Comparison of ENCODE assay signal across 23 mouse cellular contexts in genomic region chr8:75090781-75091365, GRCm38 (mm10). TPM values are rescaled to one million over a fixed set of nuclear protein-coding genes. Genes with fewer than 3 reads are reported as not detected.
A peak's percentile ranks its signal among the peaks of the same experiment; 100 is the strongest.
DNase-seq lines count a peak whose midpoint lies in the region; ATAC-seq and TF ChIP-seq lines count a peak whose summit lies in the region.
"Had no signal": no experiment of that assay in that cellular context is flagged by ENCODE, and none has a peak within 500 bp of the region (broad histone marks: within the 10 kb centered on the region; RNA-seq: fewer than 3 reads in every experiment).

No protein-coding gene starts in this region.

- no peaks in the 10 kb centered on the region for H3K9me3 ChIP-seq in liver, embryonic 12.5 days (replicated peaks)
- no peaks in the 10 kb centered on the region for H3K9me3 ChIP-seq in midbrain, embryonic 14.5 days (ENCODE audit: control insufficient read depth, low read length)
- H3K9me3 ChIP-seq in midbrain, embryonic 13.5 days, result no peaks in the 10 kb centered on the region
- H3K9me3 ChIP-seq: embryonic facial prominence, embryonic 13.5 days; embryonic facial prominence, embryonic 15.5 days; forebrain, embryonic 10.5 days; forebrain, embryonic 12.5 days had no signal

- no peak for ATAC-seq in cerebellum, adult (ENCODE audit: insufficient number of reproducible peaks, low FRiP score, low TSS enrichment)
- no peak for ATAC-seq in liver, embryonic 12.5 days
- no peak for ATAC-seq in midbrain, embryonic 14.5 days (ENCODE audit: low FRiP score, low TSS enrichment)
- ATAC-seq in midbrain, embryonic 13.5 days, result no peak
- ATAC-seq: forebrain, embryonic 14.5 days; forebrain, embryonic 16.5 days had no signal

- no peaks in the 10 kb centered on the region for H3K27me3 ChIP-seq in liver, adult 2 months (ENCODE audit: control insufficient read depth, insufficient read depth, low read length)
- H3K27me3 ChIP-seq in liver, embryonic 12.5 days (replicated peaks), result peaks cover 68% of the 10 kb centered on the region
- no peaks in the 10 kb centered on the region for H3K27me3 ChIP-seq in midbrain, embryonic 14.5 days (ENCODE audit: control insufficient read depth, insufficient read depth, low read length)
- peaks cover 3% of the 10 kb centered on the region for H3K27me3 ChIP-seq in midbrain, embryonic 13.5 days
- H3K27me3 ChIP-seq: embryonic facial prominence, embryonic 13.5 days; embryonic facial prominence, embryonic 15.5 days had no signal

- H3K4me3 ChIP-seq in liver, adult 2 months (ENCODE audit: insufficient read depth, low read depth, low read length), result no peak overlapping the region
- no peak overlapping the region for H3K4me3 ChIP-seq in liver, embryonic 12.5 days
- no peak overlapping the region for H3K4me3 ChIP-seq in midbrain, embryonic 14.5 days (replicated peaks; ENCODE audit: low read depth, low read length)
- H3K4me3 ChIP-seq in midbrain, embryonic 13.5 days (replicated peaks), result no peak overlapping the region
- H3K4me3 ChIP-seq in macrophage (ENCODE audit: inconsistent target), result no peak overlapping the region
- H3K4me3 ChIP-seq: embryonic facial prominence, embryonic 13.5 days; embryonic facial prominence, embryonic 15.5 days; erythroblast, embryonic 14.5 days; forebrain, embryonic 10.5 days; forebrain, embryonic 12.5 days had no signal

- H3K79me2 ChIP-seq in liver, adult 2 months (ENCODE audit: control insufficient read depth, insufficient read depth, low read length), result no peaks in the 10 kb centered on the region
- H3K79me2 ChIP-seq in macrophage (ENCODE audit: inconsistent target), result peaks cover 25% of the 10 kb centered on the region

- H3K4me2 ChIP-seq in liver, embryonic 12.5 days, result no peak overlapping the region
- H3K4me2 ChIP-seq in midbrain, embryonic 14.5 days (ENCODE audit: low read length), result no peak overlapping the region
- no peak overlapping the region for H3K4me2 ChIP-seq in midbrain, embryonic 13.5 days (replicated peaks)
- H3K4me2 ChIP-seq: embryonic facial prominence, embryonic 15.5 days; forebrain, embryonic 12.5 days had no signal

- 46% methylated on average over 4 of the region's 4 CpGs for WGBS in liver, adult 2 months
- WGBS in liver, embryonic 12.5 days (ENCODE audit: insufficient replicate concordance), result 54% methylated on average over 4 of the region's 4 CpGs
- WGBS in midbrain, embryonic 14.5 days, result 82% methylated on average over 4 of the region's 4 CpGs
- 80% methylated on average over 4 of the region's 4 CpGs for WGBS in midbrain, embryonic 13.5 days
- 100% methylated on average over 4 of the region's 4 CpGs for WGBS in macrophage (ENCODE audit: missing documents)

- no peak overlapping the region for H3K27ac ChIP-seq in liver, adult 2 months (replicated peaks; ENCODE audit: insufficient read depth, low read depth, low read length)
- no peak overlapping the region for H3K27ac ChIP-seq in liver, embryonic 12.5 days
- no peak overlapping the region for H3K27ac ChIP-seq in midbrain, embryonic 14.5 days (replicated peaks; ENCODE audit: low read depth, low read length)
- H3K27ac ChIP-seq in midbrain, embryonic 13.5 days, result no peak overlapping the region
- H3K27ac ChIP-seq in macrophage, result peak overlapping the region; percentile 89
- H3K27ac ChIP-seq: forebrain, embryonic 12.5 days had no signal

- no peak overlapping the region for H3K9ac ChIP-seq in liver, adult 2 months (ENCODE audit: low read depth, low read length)
- no peak overlapping the region for H3K9ac ChIP-seq in liver, embryonic 12.5 days
- H3K9ac ChIP-seq in midbrain, embryonic 14.5 days (replicated peaks; ENCODE audit: low read length), result no peak overlapping the region
- no peak overlapping the region for H3K9ac ChIP-seq in midbrain, embryonic 13.5 days (replicated peaks)
- H3K9ac ChIP-seq: embryonic facial prominence, embryonic 15.5 days; forebrain, embryonic 12.5 days had no signal

- peak; percentile 27 to 38 for DNase-seq in cerebellum, postnatal 14 days
- DNase-seq in liver, adult 2 months (ENCODE audit: extremely low read depth, low read depth, low spot score), result peak; percentile 77
- peak; percentile 8 for DNase-seq in midbrain, embryonic 14.5 days
- no peak for DNase-seq in frontal cortex, postnatal 10 days (ENCODE audit: low spot score in 2 of 2)
- DNase-seq: adrenal gland, adult 2 months; adrenal gland, postnatal 10 days; adrenal gland, postnatal 25 days; cerebellum, adult 11-12 months; cerebellum, adult 2 months; cerebellum, adult 9-10 months; cerebellum, postnatal 25 days; embryo, embryonic 11 days had no signal

- no peak for TF ChIP-seq CTCF in liver, adult 2 months (IDR thresholded peaks at IDR 0.05; ENCODE audit: low read depth, low read length)

- TF ChIP-seq POLR2A in liver, adult 2 months (IDR thresholded peaks at IDR 0.05; ENCODE audit: extremely low read depth, insufficient read depth, low read length), result no peak

- H3K4me1 ChIP-seq in liver, adult 2 months (ENCODE audit: control insufficient read depth, insufficient read depth, low read length), result peaks cover 26% of the 10 kb centered on the region
- H3K4me1 ChIP-seq in liver, embryonic 12.5 days, result peaks cover 33% of the 10 kb centered on the region
- H3K4me1 ChIP-seq in midbrain, embryonic 14.5 days (ENCODE audit: control insufficient read depth, insufficient read depth, low read length), result 0 out of 2 replicates have a peak, but pooled peaks cover 6% of the 10 kb centered on the region
- peaks cover 14% of the 10 kb centered on the region for H3K4me1 ChIP-seq in midbrain, embryonic 13.5 days (replicated peaks)

- no peaks in the 10 kb centered on the region; the same call in 1 of the 2 replicates for H3K36me3 ChIP-seq in liver, adult 2 months (ENCODE audit: control insufficient read depth, insufficient read depth, low read length)
- H3K36me3 ChIP-seq in liver, embryonic 12.5 days, result no peaks in the 10 kb centered on the region
- no peaks in the 10 kb centered on the region for H3K36me3 ChIP-seq in midbrain, embryonic 14.5 days (ENCODE audit: control insufficient read depth, insufficient read depth, low read length)
- H3K36me3 ChIP-seq in midbrain, embryonic 13.5 days, result no peaks in the 10 kb centered on the region
- H3K36me3 ChIP-seq in macrophage (ENCODE audit: inconsistent target), result peaks cover 9% of the 10 kb centered on the region
- H3K36me3 ChIP-seq: embryonic facial prominence, embryonic 13.5 days; embryonic facial prominence, embryonic 15.5 days; forebrain, embryonic 10.5 days; forebrain, embryonic 12.5 days had no signal

RNA-seq across cellular contexts. Expression of gene Hmox1, which starts 2.5 kb away (rescaled TPM):
- 16.0 and 33.4 TPM in 2 replicates for total RNA-seq in liver, adult 2 months (2014; rRNA removed)
- 12.4 and 19.2 TPM in 2 replicates for polyA plus RNA-seq in liver, adult 2 months (2012; rRNA removed)
- 86.0 and 93.2 TPM in 2 replicates for polyA plus RNA-seq in liver, embryonic 12.5 days (2016; fragmentation: Nextera tagmentation; extraction: Ambion mirVana)
- 1.8 and 5.8 TPM in 2 replicates for polyA plus RNA-seq in midbrain, embryonic 14.5 days (2014; fragmentation: Nextera tagmentation; extraction: Ambion mirVana)
- polyA plus RNA-seq in midbrain, embryonic 13.5 days (2015; fragmentation: Nextera tagmentation; extraction: Ambion mirVana), result 11.7 and 15.4 TPM in 2 replicates
- total RNA-seq in macrophage (2018; cell fraction: chromatin; rRNA removed), result 100 to 1,000 TPM in 1 of 26 experiments, 10 to 100 TPM in 23, 1 to 10 TPM in 2; 7.0 to 111 (median 46.5) TPM
- total RNA-seq in macrophage (2018; cell fraction: cytosol; rRNA removed), result 100 to 1,000 TPM; 239 to 513 (median 404) TPM
- 100 to 1,000 TPM in 19 of 26 experiments, 10 to 100 TPM in 7; 26.8 to 387 (median 119) TPM for total RNA-seq in macrophage (2018; cell fraction: nucleus; rRNA removed)
- polyA plus RNA-seq in macrophage (2018), result 364 to 915 TPM (median 701 TPM) in 3 replicates

RNA-seq across cellular contexts. Expression of gene Mcm5, which starts 18.5 kb away (rescaled TPM):
- 2.8 and 8.3 TPM in 2 replicates for total RNA-seq in liver, adult 2 months (2014; rRNA removed)
- 2.0 and 2.2 TPM in 2 replicates for polyA plus RNA-seq in liver, adult 2 months (2012; rRNA removed)
- 242 and 258 TPM in 2 replicates for polyA plus RNA-seq in liver, embryonic 12.5 days (2016; fragmentation: Nextera tagmentation; extraction: Ambion mirVana)
- 24.7 and 34.6 TPM in 2 replicates for polyA plus RNA-seq in midbrain, embryonic 14.5 days (2014; fragmentation: Nextera tagmentation; extraction: Ambion mirVana)
- polyA plus RNA-seq in midbrain, embryonic 13.5 days (2015; fragmentation: Nextera tagmentation; extraction: Ambion mirVana), result 64.2 and 64.9 TPM in 2 replicates
- 10 to 100 TPM in 14 of 26 experiments, 1 to 10 TPM in 12; 1.2 to 28.6 (median 10.2) TPM for total RNA-seq in macrophage (2018; cell fraction: chromatin; rRNA removed)
- 10 to 100 TPM in 13 of 26 experiments, 1 to 10 TPM in 13; 5.5 to 19.6 (median 10.1) TPM for total RNA-seq in macrophage (2018; cell fraction: cytosol; rRNA removed)
- 10 to 100 TPM in 10 of 26 experiments, 1 to 10 TPM in 16; 2.0 to 96.2 (median 8.9) TPM for total RNA-seq in macrophage (2018; cell fraction: nucleus; rRNA removed)
- polyA plus RNA-seq in macrophage (2018), result 3.7 to 96.0 TPM (median 25.7 TPM) in 3 replicates

RNA-seq across cellular contexts. Expression of gene Tom1, which starts 57.4 kb away (rescaled TPM):
- 12.2 and 16.2 TPM in 2 replicates for total RNA-seq in liver, adult 2 months (2014; rRNA removed)
- 27.7 and 29.3 TPM in 2 replicates for polyA plus RNA-seq in liver, adult 2 months (2012; rRNA removed)
- polyA plus RNA-seq in liver, embryonic 12.5 days (2016; fragmentation: Nextera tagmentation; extraction: Ambion mirVana), result 14.6 and 16.1 TPM in 2 replicates
- 24.9 and 26.2 TPM in 2 replicates for polyA plus RNA-seq in midbrain, embryonic 14.5 days (2014; fragmentation: Nextera tagmentation; extraction: Ambion mirVana)
- polyA plus RNA-seq in midbrain, embryonic 13.5 days (2015; fragmentation: Nextera tagmentation; extraction: Ambion mirVana), result 21.0 and 22.7 TPM in 2 replicates
- total RNA-seq in macrophage (2018; cell fraction: chromatin; rRNA removed), result 10 to 100 TPM; 16.2 to 96.7 (median 44.4) TPM
- 10 to 100 TPM; 46.0 to 91.8 (median 68.1) TPM for total RNA-seq in macrophage (2018; cell fraction: cytosol; rRNA removed)
- 100 to 1,000 TPM in 1 of 26 experiments, 10 to 100 TPM in 25; 33.0 to 102 (median 52.5) TPM for total RNA-seq in macrophage (2018; cell fraction: nucleus; rRNA removed)
- polyA plus RNA-seq in macrophage (2018), result 56.0 to 178 TPM (median 76.1 TPM) in 3 replicates

Comparison
In these comparisons a context has a peak if more than half of its experiments do, and no peak if none do; other contexts are left out.
1. DNase-seq: peak in cerebellum, postnatal 14 days (2 of 2), liver, adult 2 months (single experiment) and midbrain, embryonic 14.5 days (single experiment); none in frontal cortex, postnatal 10 days (0 of 2).